Mouse (Mus musculus): ENCODE data around the gene Magix.
"Not testable (repeated sequence)": the region's sequence is repeated elsewhere in the genome, so short reads cannot be mapped to it uniquely, and the experiment has no call there.

Gene Magix

GRCm38 (mm10) chrX:7680864-7681263, at the start of gene Magix:
Gene Magix, minus strand, starts transcription at chrX:7681251.
- DNase-seq (ENCODE audit: low spot score) = no peak

- no peak for DNase-seq (ENCODE audit: low spot score)
Measured at GRCm38 (mm10) chrX:7728922-7729265, 47.8 kb upstream of the Magix start.

- DNase-seq (ENCODE audit: low spot score) = peak; percentile 81
Measured at GRCm38 (mm10) chrX:7728215-7728921, 47.3 kb upstream of the Magix start, which contains the start of gene Praf2. Gene Praf2, plus strand, starts transcription at chrX:7728439.

GRCm38 (mm10) chrX:7727176-7727575, 46.1 kb upstream of the Magix start:
- no peak for DNase-seq (ENCODE audit: low spot score)

- no peak for DNase-seq (ENCODE audit: low spot score)
Measured at GRCm38 (mm10) chrX:7725841-7726240, 44.8 kb upstream of the Magix start.

GRCm38 (mm10) chrX:7724135-7724534, 43.1 kb upstream of the Magix start:
- DNase-seq (ENCODE audit: low spot score) = no peak

GRCm38 (mm10) chrX:7722691-7723090, 41.6 kb upstream of the Magix start:
- DNase-seq (ENCODE audit: low spot score) = no peak

GRCm38 (mm10) chrX:7722282-7722611, 41.2 kb upstream of the Magix start:
- no peak for DNase-seq (ENCODE audit: low spot score)

GRCm38 (mm10) chrX:7721514-7722281, 40.6 kb upstream of the Magix start, which contains the start of gene Gm45208:
Gene Gm45208, plus strand, starts transcription at chrX:7722245.
- DNase-seq (ENCODE audit: low spot score) = peak; percentile 68

GRCm38 (mm10) chrX:7716058-7716457, 35.0 kb upstream of the Magix start:
- not testable (repeated sequence) for DNase-seq (ENCODE audit: low spot score)

- peak; percentile 92 for DNase-seq (ENCODE audit: low spot score)
Measured at GRCm38 (mm10) chrX:7714135-7714899, 33.3 kb upstream of the Magix start, which contains the start of gene Wdr45. Gene Wdr45, plus strand, starts transcription at chrX:7714333.

GRCm38 (mm10) chrX:7713764-7714134, 32.7 kb upstream of the Magix start:
- not testable (repeated sequence) for DNase-seq (ENCODE audit: low spot score)

GRCm38 (mm10) chrX:7696954-7697381, 15.9 kb upstream of the Magix start, which contains the start of gene Gpkow:
Gene Gpkow, plus strand, starts transcription at chrX:7697131.
- peak; percentile 79 for DNase-seq (ENCODE audit: low spot score)

GRCm38 (mm10) chrX:7696520-7696919, 15.5 kb upstream of the Magix start:
- DNase-seq (ENCODE audit: low spot score) = no peak

- no peak for DNase-seq (ENCODE audit: low spot score)
Measured at GRCm38 (mm10) chrX:7692862-7693261, 11.8 kb upstream of the Magix start.

- no peak for DNase-seq (ENCODE audit: low spot score)
Measured at GRCm38 (mm10) chrX:7690486-7690885, 9.4 kb upstream of the Magix start.

- no peak for DNase-seq (ENCODE audit: low spot score)
Measured at GRCm38 (mm10) chrX:7688321-7688720, 7.3 kb upstream of the Magix start.

- DNase-seq (ENCODE audit: low spot score) = no peak
Measured at GRCm38 (mm10) chrX:7680057-7680412, 1.0 kb downstream of the Magix start.

- peak; percentile 87 for DNase-seq (ENCODE audit: low spot score)
Measured at GRCm38 (mm10) chrX:7679405-7680056, 1.5 kb downstream of the Magix start.

GRCm38 (mm10) chrX:7678986-7679385, 2.1 kb downstream of the Magix start:
- no peak for DNase-seq (ENCODE audit: low spot score)

GRCm38 (mm10) chrX:7675001-7675380, 6.1 kb downstream of the Magix start:
- DNase-seq (ENCODE audit: low spot score) = no peak
